Mouse (Mus musculus): ENCODE data around the gene Tnip2. TPM values are rescaled to one million over a fixed set of nuclear protein-coding genes. Genes with fewer than 3 reads are reported as not detected.

Tnip2 gene
- total RNA-seq, 1 experiment from 2014 or later, result 12.1 TPM

- DNase-seq, result no peak
Measured at GRCm38 (mm10) chr5:34523958-34524485, 10.2 kb upstream of the Tnip2 start.

GRCm38 (mm10) chr5:34521337-34521736, 7.5 kb upstream of the Tnip2 start:
- no peak for DNase-seq

DNA sequence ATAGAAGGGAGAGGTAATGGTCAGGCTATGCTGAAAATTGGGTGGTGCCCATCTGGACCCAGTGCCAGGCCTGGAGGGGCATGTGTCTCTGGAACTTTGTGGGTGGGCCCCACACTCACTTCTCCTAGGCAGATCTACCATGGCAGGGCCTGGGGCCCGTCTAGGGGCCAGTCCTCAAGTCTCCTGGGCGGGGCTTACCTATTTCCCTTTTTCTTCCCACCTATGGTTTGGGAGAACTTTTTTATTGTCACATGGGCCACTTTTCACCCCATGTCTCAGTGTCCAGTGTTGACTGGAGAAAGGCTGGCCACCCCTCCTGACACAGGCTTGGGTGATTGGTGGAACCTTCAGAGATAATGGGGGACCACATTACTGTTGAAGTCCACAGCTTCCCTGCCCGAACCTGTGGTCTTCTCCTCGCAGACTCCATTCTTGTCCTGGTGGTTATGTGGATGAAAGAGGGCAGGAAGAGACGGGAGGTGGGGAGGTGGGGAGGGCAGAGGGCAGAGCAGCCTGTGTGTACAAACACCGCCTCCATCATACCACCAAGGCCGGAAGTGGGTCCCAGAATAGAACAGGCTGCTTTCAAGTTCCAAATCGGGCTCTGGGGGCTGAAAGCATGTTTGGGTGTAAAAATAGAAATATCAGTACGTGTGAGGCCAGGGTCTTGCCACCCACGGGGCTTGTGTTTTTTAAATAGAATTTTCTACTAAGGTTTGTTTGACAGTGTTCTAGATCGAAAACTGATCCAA, 6.8 kb upstream of the Tnip2 start:
- no peak for DNase-seq

DNA sequence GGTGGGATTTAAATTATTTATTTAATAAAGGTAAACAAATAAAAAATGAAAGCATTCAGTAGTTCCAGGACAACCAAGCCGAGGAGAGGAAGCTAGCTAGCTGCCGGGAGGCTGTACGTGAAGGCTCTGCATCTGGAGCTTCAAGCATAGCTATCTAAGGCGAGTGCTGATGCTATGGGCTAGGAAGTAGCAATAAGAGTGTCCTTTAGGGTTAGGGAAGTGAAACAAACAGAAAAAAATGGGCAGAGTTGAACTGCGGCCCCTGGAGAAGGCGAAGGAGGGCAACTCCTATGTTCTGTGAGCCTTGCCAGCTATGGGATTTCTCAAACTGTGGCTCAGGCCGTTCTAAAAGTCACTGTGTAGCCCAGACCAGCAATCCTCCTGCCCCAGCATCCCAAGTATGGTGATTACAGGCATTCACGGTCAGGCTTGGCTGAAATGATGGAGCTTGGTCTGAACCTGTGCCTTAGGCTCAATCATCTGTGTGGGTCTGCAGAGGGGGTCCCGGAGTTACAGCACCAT, 5.7 kb upstream of the Tnip2 start:
- DNase-seq, result no peak

DNA sequence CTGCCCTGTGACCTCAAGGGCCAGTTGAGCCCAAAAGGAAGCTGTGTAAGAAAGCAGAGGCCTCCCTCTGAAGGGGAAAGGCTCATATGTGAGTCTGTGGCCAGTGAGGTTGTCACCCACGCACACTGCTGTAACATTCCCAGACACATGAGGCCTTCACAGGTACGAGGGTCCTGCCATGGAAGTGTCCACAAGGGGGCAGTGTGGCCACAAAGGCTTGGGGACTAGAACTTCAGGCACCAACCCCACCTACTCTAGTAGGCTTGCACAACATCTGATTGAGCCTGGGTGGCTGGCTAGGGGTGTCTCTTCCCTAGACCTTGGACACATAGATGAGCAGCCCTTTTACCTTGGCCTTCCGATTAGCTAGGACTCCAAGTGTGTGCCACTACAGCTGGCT, 4.1 kb upstream of the Tnip2 start:
- peak; percentile 91 for DNase-seq

DNA sequence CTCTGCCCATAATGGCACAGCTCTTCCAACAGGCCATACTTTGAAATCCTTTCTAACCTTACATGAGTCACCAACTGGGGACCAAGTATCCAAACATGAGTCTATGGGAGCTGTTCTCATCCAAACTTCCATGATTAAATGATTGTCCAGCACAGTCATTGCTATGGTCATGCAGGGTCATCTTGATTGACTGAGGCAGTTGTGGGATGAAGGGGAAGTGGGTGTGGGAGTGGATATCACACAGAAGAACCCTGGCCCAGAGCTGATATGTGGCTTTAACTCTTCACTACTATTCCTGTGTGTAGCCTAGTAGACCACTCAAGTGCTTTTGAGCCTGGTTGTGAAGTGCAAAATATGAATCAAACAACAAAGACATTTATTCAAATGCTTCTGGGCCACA, 1.3 kb upstream of the Tnip2 start:
- no peak for DNase-seq

- DNase-seq, result no peak
Measured at GRCm38 (mm10) chr5:34514218-34514566, 401 bp upstream of the Tnip2 start.

GRCm38 (mm10) chr5:34512486-34512885, 1.3 kb downstream of the Tnip2 start:
- DNase-seq, result no peak

- DNase-seq, result no peak
Measured at GRCm38 (mm10) chr5:34502821-34503220, 11.0 kb downstream of the Tnip2 start.

GRCm38 (mm10) chr5:34502411-34502810, 11.4 kb downstream of the Tnip2 start:
- no peak for DNase-seq

GRCm38 (mm10) chr5:34501588-34501987, 12.2 kb downstream of the Tnip2 start:
- DNase-seq, result no peak

GRCm38 (mm10) chr5:34500886-34501285, 12.9 kb downstream of the Tnip2 start:
- DNase-seq, result no peak

- no peak for DNase-seq
Measured at GRCm38 (mm10) chr5:34496745-34497144, 17.0 kb downstream of the Tnip2 start.

DNA sequence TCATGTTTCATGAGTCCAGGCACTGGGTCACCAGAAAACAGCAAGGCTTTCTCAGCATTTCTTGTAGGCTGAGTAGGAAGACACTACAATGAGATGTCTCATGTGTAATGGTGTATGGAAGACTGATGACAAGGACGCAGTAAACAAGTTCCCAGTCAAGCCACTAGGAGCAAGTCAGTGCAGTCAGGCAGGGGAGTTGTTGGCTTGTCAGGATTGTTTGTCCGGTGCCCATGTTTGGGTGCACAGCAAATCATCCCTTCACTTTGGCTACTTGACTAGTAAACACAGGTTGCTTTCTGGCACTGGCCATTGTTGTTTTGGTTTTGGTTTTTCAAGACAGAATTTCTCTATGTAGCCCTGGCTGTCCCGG, 24.4 kb downstream of the Tnip2 start:
- DNase-seq, result no peak

DNA sequence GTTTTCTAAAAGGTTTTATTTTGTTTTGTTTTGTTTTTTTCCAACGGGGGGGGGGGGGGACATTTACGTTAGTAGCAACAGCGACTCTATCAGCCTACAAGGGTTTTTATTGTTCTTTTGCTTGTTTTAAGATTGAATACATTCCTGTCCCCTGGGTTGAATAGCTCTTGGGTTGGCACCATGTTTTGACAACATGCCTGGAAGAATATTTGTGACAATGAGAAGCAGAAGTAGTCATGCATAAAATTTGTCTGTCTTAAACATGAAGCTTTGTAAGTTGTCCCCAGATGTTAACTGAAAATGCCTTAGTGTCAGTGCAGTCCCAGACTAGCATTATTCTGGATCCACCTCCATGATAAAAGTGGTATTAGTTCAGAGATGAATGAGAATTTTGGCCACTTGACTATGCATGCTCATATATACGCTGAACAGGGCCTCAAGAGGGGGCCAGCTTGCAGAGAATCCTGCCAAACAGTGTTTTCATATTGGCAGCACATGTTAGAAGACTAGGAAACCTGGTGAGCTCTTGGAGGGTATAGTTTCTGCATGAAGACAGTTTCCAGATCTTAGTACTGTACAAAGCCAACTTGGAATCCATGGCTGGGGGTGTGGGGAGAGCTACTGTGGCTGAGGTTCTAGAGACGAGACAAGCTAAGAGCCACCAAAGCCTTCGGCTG, 24.9 kb downstream of the Tnip2 start:
- no peak for DNase-seq

- no peak for DNase-seq
Measured at GRCm38 (mm10) chr5:34487320-34488090, 26.3 kb downstream of the Tnip2 start.

DNA sequence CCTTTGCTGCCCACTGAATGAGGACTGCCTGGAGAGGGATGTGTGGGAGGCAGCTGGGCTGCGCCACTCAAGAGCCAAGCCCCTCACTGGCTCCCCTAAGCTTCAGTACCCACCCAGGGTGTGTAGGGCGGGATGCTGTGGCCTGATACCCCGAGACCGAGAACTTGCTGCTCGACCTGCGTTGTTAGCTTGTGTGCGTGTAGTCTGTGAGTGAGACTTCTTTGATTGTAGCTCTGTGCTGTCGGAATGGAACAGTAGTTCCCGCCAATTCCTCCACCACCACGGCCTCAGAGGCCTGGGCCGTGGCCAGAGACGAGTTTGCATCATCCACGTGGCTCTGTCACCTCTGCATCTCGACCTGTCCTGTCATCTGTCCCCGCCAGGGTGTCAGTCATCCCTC, 28.1 kb downstream of the Tnip2 start:
- no peak for DNase-seq

- no peak for DNase-seq
Measured at GRCm38 (mm10) chr5:34480926-34481325, 32.9 kb downstream of the Tnip2 start.

GRCm38 (mm10) chr5:34468039-34468775, 45.6 kb downstream of the Tnip2 start:
- no peak for DNase-seq

DNA sequence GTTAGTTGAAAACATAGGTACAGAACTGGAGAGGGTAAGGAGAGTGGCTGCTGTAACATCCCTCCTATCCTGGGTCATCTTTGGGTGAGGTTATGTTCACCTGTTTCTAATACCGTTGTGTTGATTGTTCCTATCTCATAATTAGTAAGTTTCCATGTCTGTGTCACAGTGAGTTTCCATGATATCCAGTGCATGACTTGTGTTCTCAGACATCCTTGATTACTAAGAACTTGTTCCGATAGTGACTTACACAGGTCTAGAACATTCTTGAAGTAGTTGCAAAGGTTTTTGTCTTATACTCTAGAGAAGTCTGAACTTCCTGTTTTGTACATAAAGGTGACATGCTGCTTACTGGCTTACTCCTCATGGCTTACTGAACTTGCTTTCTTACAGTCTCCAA, 47.1 kb downstream of the Tnip2 start:
- DNase-seq, result no peak

DNA sequence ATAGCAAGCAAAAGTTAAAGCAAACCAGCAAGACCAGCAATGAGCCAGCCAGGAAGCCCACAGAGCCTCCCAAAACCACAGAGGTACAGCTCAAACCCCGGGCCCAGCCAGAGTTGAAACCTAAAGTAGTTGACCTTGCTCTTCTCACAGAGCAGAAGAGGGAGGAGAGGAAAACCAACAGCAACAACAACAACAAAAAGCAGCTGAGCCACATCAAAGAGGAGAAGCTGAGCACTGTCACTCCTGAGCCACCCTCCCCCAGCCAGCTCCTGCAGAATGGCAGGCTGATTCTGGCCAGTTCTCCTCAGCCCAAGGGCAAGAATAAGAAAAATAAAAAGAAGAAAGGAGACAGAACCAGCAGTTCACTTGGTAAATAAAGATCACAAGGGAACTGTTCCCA, 47.7 kb downstream of the Tnip2 start:
- peak; percentile 35 for DNase-seq

GRCm38 (mm10) chr5:34461841-34462240, 52.0 kb downstream of the Tnip2 start:
- no peak for DNase-seq
